Mouse (Mus musculus): ENCODE data around the gene Tmem11. TPM values are rescaled to one million over a fixed set of nuclear protein-coding genes. Genes with fewer than 3 reads are reported as not detected.

Tmem11 gene
- 19.3 to 23.7 TPM (median 20.1 TPM) in 4 replicates for total RNA-seq (2023; ENCODE audit: inconsistent age)

DNA sequence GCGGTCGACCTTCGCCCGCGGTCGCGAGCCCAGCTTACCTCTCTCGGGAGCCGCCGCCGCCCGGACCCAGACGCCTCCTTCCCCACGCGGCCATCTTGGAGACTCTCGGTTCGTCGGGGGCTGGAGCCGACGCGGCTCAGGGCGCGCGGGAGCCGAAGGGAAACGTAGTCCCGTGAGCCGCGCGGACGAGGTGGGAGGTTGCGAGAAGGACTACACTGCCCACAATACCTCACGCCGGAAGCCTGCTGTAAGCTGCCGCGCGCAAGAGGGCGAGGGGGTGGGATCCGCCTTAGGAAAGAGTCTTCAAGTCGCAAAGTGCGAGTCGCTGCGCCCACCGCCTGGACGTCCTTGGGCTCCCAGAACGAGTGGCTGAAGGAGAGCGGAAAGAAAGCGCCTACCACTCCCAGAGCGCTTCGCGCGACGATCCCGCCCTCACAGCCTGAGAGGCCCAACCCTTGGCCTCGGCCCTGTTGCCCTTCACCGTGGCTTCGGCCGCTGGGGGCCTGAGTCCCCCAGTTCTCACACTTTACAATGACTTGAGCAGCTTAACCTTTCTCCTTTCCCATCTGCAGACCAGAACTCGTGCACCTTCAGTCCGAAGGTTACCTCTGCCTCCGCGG, at the start of gene Tmem11:
Tmem11 (minus strand) TSS at position 598 of the 620 bp plus-strand sequence.

GRCm38 (mm10) chr11:60914491-60914890, 35.4 kb upstream of the Tmem11 start, which contains the start of gene Natd1:
Natd1 (minus strand) TSS chr11:60914750.

GRCm38 (mm10) chr11:60830433-60831052, 48.5 kb downstream of the Tmem11 start, which contains the start of gene Dhrs7b:
Dhrs7b (plus strand) TSS chr11:60830631.

Other genes starting within 250 kb of the Tmem11 start
- gene Llgl1, start 179.5 kb downstream of the Tmem11 start, total RNA-seq (2023; ENCODE audit: inconsistent age), result 31.6 to 35.6 TPM (median 32.4 TPM) in 4 replicates
- gene Flii, start 152.0 kb downstream of the Tmem11 start, total RNA-seq (2023; ENCODE audit: inconsistent age), result 179 to 217 TPM (median 197 TPM) in 4 replicates
- gene Mief2, start 150.9 kb downstream of the Tmem11 start, total RNA-seq (2023; ENCODE audit: inconsistent age), result 9.8 to 11.5 TPM (median 10.2 TPM) in 4 replicates
- gene Top3a, start 101.9 kb downstream of the Tmem11 start, total RNA-seq (2023; ENCODE audit: inconsistent age), result 21.4 to 26.8 TPM (median 24.8 TPM) in 4 replicates
- gene Smcr8, start 101.7 kb downstream of the Tmem11 start, total RNA-seq (2023; ENCODE audit: inconsistent age), result 97.2 to 108 TPM (median 107 TPM) in 4 replicates
- gene Shmt1, start 67.6 kb downstream of the Tmem11 start, total RNA-seq (2023; ENCODE audit: inconsistent age), result 8.1 to 18.5 TPM (median 14.3 TPM) in 4 replicates
- gene Dhrs7b, start 48.6 kb downstream of the Tmem11 start, total RNA-seq (2023; ENCODE audit: inconsistent age), result 12.1 to 14.4 TPM (median 13.6 TPM) in 4 replicates
- 28.5 to 36.0 TPM (median 31.5 TPM) in 4 replicates for gene Natd1, start 35.5 kb upstream of the Tmem11 start, total RNA-seq (2023; ENCODE audit: inconsistent age)
- gene Map2k3, start 52.8 kb upstream of the Tmem11 start, total RNA-seq (2023; ENCODE audit: inconsistent age), result 29.4 to 37.7 TPM (median 35.5 TPM) in 4 replicates
- gene Kcnj12, start 143.3 kb upstream of the Tmem11 start, total RNA-seq (2023; ENCODE audit: inconsistent age), result not detected in 4 replicates
- gene Tnfrsf13b, start 247.5 kb upstream of the Tmem11 start, total RNA-seq (2023; ENCODE audit: inconsistent age), result 162 to 190 TPM (median 177 TPM) in 4 replicates